Mouse (Mus musculus): Measurements from ENCODE around the gene Ppp1r26.

The Ppp1r26 gene

GRCm38 (mm10) chr2:28495801-28496595 lies 49.4 kb downstream of the Ppp1r26 start:
- intact Hi-C loops (cut with DNase I), result no loop called here

GRCm38 (mm10) chr2:28496671-28497070 lies 50.1 kb downstream of the Ppp1r26 start, which contains the start of gene Gbgt1:
Gene Gbgt1 (plus strand): TSS chr2:28496891.
- intact Hi-C loops (cut with DNase I), result no loop called here

- intact Hi-C loops (cut with DNase I), result no loop called here
These were observed 51.0 kb downstream of the Ppp1r26 start for GRCm38 (mm10) chr2:28497561-28497960.

GRCm38 (mm10) chr2:28498431-28498830 lies 51.8 kb downstream of the Ppp1r26 start:
- intact Hi-C loops (cut with DNase I), result no loop called here

- intact Hi-C loops (cut with DNase I), result no loop called here
These were observed 56.4 kb downstream of the Ppp1r26 start for GRCm38 (mm10) chr2:28502987-28503386.

GRCm38 (mm10) chr2:28504676-28505075 lies 58.1 kb downstream of the Ppp1r26 start:
- intact Hi-C loops (cut with DNase I), result no loop called here

All from adrenal gland (tissue).